Mouse (Mus musculus): ENCODE measurements around the gene Aqp2.

Aqp2 gene

DNA sequence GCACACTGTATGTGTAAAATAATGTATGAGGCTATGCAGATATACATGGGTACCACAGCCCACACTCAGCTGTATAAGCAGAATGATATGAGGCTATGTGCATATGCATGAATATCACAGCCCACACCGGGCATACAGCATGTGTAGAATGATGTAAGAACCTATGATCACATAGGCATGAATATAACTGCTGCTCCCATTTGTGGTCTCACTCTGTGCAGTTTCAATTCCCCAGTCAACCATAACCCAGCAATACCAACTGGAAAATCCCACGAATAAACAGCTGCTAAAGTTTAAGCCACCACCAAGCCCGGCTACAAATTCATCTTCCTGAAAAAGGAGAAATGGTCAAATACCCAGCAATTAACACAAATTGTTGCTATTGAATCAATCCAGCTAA lies 39.7 kb downstream of the Aqp2 start:
- DNase-seq (ENCODE audit: low read depth, low spot score) = no peak

DNA sequence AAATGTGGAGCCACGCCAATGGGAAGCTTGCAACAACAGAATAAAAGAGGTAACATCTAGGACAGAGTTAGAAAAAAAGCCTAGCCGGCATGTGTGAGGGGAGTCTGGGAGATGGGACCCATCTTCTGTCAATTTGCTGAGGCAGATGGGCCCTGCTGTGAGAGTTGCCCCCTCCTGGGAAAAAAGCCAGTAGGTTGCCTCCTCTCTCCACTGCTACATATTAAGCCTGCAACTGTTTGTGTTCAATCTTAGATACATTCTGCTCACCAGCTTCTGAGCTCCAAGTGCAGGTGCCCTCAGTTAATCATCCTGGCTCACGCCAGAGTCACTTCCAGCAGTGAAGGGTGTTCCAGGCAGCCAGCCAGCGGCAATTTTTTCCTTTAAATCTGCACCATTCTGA lies 41.0 kb downstream of the Aqp2 start:
- no peak for DNase-seq (ENCODE audit: low read depth, low spot score)

DNA sequence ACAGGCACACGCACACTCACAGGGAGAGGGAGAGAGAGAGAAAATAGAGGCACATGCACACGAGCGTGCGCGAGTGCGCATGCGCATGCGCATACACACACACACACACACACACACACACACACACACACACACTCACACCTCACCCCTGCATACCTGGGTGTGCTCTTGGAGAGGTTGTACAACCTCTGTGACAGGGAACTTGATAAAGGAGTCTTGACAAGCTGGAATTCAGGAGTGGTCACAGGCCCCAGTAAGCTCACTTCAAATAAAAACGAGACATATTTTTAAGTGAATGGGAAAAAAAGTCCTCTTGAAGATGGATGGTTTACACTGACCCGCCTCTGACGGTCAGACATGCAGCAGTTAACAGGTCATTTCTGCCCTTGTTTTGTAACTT lies 43.2 kb downstream of the Aqp2 start:
- DNase-seq (ENCODE audit: low read depth, low spot score) = no peak

DNA sequence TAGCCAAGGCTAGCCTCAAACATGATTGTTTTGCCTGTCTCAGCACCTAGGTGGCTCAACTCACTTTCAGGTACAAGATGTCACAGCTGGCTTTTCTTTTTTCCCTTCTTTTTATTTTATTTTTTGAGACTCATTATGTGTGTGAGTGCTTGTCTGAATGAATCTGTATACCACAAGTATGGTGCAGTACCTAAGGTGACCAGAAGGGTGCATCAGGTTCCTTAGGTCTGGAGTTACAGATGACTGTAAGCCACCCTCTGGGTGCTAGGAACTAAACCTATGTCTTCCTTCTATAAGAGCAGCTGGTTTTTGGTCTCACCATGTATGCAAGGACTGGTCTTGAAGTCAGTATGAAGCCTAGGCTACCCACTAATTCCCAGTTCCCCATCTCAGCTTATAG lies 52.8 kb downstream of the Aqp2 start:
- DNase-seq (ENCODE audit: low read depth, low spot score) = no peak

All from mesoderm, embryonic 11.5 days (tissue).